Mouse (Mus musculus) thymus, postnatal 0 days (tissue): ENCODE results near the gene Wdr59. TPM values are rescaled to one million over a fixed set of nuclear protein-coding genes. Genes with fewer than 3 reads are reported as not detected.
A peak's percentile ranks its signal among the peaks of the same experiment; 100 is the strongest.
"Not testable (repeated sequence)": the region's sequence is repeated elsewhere in the genome, so short reads cannot be mapped to it uniquely, and the experiment has no call there.

Experiments
- DNase-seq: peaks from one replicate; pipeline ENCODE4 v3.0.0-alpha.2; 2015; ENCODE audit warnings: low spot score
- polyA plus RNA-seq: library from polyadenylated mRNA; unstranded; fragments of >200 nt; fragmentation: Nextera tagmentation; extraction: Ambion mirVana; gene quantifications from 2 replicates; pipeline ENCODE4 v1.2.1, GENCODE M21; 2015

Gene Wdr59
- polyA plus RNA-seq, 1 experiment from 2014 or later: 3.9 TPM

DNA sequence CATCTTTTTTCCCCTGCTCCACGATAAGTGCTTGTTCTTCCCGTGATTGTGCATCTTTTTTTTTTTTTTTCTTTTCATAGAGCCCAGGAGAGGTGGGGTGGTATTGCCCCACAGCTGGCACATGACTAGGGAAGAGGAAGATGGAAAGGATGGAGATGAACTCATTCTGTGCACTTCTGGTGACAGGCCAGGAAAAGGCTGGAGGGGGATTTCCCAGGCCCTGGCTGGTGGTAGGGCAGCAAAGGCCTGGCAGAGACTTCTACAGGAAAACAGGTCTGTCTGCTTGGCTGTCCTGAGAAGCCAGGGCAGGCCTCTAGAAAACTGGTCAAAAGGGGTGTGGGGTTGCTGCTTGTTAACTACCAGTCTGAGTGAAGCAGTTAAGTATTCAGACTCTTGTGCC lies 16.3 kb upstream of the Wdr59 start:
- no peak for DNase-seq

- DNase-seq: no peak
Observed at GRCm38 (mm10) chr8:111537765-111538158, 15.9 kb upstream of the Wdr59 start.

GRCm38 (mm10) chr8:111536978-111537764 lies 15.3 kb upstream of the Wdr59 start:
- DNase-seq: peak; percentile 75

- peak; percentile 82 for DNase-seq
Observed at GRCm38 (mm10) chr8:111536031-111536977, 14.4 kb upstream of the Wdr59 start, which contains the start of gene Znrf1. Gene Znrf1, plus strand, starts transcription at chr8:111536097.

DNA sequence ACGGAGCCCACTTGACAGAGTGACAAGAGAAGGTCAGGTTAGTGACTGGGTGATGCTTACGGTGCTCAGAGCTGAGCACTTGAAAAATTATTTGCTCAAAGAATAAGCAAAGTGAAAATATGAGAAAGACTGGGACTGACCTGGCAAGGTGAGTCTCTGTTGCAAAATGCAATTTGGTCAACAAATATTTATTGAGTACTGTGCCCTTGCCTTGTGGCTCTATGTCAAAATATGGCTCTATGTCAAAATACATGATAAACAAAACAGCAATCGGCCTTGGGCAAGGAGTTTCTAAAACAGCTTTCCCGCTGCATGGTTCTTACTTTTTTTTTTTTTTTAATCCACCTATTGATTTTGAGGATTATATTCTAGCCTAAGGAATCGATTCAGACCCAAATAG lies 13.6 kb upstream of the Wdr59 start:
- DNase-seq: no peak

GRCm38 (mm10) chr8:111533503-111533902 lies 11.6 kb upstream of the Wdr59 start:
- DNase-seq: no peak

DNA sequence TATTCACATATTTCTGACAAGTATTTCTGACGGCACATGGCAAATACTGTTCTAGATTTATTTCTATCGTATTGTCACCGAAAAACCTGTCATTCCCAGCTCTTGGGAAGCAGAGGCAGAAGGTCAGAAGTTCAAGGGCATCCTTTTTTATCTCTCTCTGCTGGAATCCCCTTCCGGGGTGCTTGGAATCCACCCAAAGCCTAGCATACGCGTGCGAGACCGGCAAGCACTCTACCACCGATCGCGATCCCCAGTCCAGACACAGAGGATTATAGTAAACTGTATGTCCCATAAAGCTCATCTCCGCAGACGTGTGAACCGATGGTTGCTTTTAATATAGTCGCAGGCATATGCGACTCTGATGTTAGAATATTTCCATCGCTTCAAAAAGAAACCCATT lies 9.7 kb upstream of the Wdr59 start:
- no peak for DNase-seq

DNA sequence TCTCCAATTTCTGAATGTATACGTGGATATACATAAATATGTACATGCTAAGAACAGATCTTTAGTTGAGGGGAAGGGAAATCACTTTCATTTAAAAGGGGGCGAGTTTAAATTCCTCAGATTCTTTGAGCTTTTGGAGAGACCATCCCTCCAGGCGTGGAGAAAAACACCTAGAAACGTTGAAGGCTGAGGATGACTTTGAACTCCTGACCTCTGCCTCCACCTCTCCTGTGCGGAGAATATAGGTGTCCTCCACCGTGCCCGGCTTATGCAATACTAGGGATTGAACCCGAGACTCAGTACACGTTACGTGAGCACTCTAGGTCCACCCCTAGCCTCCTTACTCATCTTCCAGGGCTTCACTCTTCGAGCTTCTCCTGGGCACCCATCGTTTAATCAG lies 9.3 kb upstream of the Wdr59 start:
- no peak for DNase-seq

GRCm38 (mm10) chr8:111528071-111528470 lies 6.2 kb upstream of the Wdr59 start:
- no peak for DNase-seq

DNA sequence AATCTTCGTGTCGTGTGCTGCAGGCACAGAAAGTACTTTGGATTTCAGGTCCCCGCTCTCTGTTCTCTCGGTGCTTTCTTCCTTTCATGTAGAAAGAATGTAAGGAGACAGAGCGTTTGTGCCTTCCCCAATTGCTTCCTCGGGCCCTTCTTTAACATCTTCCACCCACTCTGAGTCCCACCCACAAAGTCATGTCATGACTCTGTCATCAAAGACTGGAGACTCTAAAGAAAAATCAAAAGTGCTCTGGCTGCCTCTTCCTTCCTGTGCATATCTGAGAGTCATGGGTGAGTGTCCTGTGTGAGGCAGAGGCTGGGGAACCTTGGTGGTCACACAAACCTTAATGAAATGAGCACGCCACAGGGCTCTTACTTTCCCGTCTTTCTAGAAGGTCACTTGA lies 5.3 kb upstream of the Wdr59 start:
- DNase-seq: peak; percentile 80

DNA sequence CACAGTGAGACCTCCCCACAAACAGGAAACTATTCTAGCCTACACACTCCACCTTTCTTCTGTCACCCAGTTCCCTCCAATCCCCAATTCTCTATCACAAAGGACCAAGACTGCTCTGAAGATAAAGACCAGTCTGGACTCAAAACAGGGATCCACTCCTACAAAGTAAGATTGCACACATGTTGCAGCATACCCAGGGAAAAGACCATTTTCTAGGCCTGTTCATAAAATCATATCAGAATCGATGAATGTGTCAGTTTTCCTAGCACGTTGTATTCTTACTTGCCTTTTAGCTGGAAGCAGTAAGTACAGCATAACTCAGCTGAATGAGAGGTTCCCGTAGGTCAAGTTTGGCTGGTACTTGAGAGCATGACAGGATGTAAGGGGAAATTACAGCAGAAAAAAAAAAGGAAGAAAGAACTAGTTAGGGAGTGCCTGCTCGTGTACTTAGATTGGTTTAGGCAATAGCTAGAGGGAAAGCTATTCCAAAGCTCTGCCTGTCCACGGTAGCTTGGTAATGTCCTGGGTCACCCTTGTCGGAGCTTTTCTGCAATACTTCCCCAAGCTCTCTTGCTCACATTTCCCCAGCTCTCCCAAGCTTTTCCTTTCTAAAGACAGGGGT lies 4.6 kb upstream of the Wdr59 start:
- DNase-seq: no peak

GRCm38 (mm10) chr8:111517466-111517865 lies 4.4 kb downstream of the Wdr59 start:
- DNase-seq: no peak

DNA sequence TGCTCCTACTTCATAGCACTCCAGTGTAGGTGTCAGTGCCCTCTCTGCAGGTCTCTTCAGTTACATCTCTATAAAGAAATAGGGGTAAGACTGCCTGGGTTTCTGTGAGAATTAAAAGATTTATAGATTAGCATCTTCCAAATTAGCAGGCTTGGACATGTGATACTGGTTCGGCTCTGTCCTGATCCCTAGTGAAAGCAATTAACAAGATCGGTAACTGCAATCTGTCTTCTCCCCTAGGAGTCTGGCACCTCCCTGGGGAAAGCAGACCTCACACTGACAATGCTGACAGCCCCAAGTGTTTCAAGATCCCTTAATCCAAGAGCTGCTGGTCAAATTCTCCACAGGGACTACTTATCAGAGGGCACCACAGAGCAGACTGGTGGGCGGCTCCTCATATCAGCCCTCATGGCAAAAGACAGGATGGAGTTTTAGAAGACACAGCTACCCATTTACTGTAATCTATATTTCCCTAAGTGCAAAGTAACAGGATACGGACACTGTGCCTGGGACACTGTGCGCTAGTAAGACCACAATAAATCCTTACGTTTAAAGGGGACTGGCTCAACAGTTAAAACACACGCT lies 5.3 kb downstream of the Wdr59 start:
- DNase-seq: no peak

DNA sequence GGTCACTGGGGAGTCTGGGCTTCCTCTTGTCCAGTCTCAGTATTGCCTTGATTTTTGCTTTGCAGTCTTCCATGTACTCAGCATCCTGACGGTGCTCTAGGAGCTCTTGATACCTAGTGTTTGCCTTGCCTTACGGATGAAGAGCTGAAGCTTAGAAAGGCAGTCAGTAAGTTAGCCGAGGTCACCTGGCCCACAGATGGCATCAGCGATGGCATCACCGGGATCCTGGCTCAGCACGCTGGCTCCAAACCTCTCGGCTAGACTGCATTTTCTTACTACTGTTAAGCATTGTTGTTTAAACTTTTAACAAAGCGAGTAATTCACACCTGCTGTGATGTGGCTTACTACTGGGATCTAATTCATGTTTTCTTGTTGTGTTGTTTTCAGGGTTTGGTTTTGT lies 8.4 kb downstream of the Wdr59 start:
- DNase-seq: no peak

- DNase-seq: no peak
Observed at GRCm38 (mm10) chr8:111512941-111513340, 9.0 kb downstream of the Wdr59 start.

GRCm38 (mm10) chr8:111510401-111510800 lies 11.5 kb downstream of the Wdr59 start:
- DNase-seq: no peak

- DNase-seq: no peak
Observed at GRCm38 (mm10) chr8:111509278-111509677, 12.6 kb downstream of the Wdr59 start.

DNA sequence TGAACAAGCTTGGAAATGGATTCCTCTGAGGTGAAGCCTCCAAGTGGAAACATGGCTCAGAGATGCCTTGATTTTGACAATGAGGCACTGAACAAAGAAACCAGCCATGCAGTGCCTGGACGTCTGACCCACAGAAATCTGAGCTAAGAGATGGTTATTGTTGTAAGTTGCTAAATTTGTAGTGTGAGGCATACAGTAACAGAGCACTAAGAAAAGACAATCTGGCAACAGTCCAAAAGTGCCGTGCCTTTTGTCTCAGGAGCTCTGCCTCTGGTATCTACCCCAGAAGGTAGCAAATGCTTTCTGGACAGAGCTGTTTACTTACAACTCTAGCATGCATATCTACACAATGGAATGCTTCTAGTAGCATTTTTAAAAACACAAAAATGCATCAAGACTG lies 13.3 kb downstream of the Wdr59 start:
- DNase-seq: no peak

DNA sequence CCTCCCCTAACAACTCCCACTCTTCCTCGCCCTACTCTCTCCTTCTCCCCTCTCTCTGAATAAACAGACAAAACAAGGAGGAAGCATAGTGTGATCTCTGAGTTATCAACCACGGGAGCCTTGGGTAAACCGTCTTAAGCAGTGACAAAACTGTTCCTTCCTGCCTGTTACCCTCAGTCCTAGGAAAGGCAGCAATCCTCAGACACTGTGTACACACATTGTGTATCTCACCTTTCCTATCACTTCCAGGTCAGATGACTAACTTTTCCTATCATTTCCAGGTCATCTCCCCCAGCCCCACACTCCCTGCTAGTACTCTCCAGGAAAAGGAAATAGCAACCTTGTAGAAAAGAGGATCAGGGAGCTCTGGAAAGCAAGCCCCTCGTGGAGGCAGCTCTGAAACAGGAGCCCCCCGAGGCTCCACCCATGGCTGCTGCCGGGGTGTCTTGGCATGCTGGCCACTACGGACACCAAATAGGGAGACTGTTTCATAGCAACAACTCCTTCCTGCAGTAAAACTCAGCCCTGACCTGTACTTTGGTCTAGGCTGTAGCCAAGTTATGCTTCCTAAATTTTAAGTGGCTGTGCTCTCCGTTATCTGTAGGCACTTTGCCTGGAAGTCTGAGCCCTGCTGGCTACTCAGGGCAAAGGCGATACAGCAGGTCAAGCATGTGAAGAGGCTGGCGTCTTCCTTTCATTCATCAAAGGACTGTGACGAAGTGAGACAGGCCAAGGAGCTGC lies 20.0 kb downstream of the Wdr59 start:
- DNase-seq: no peak

GRCm38 (mm10) chr8:111498249-111498648 lies 23.6 kb downstream of the Wdr59 start:
- not testable (repeated sequence) for DNase-seq

DNA sequence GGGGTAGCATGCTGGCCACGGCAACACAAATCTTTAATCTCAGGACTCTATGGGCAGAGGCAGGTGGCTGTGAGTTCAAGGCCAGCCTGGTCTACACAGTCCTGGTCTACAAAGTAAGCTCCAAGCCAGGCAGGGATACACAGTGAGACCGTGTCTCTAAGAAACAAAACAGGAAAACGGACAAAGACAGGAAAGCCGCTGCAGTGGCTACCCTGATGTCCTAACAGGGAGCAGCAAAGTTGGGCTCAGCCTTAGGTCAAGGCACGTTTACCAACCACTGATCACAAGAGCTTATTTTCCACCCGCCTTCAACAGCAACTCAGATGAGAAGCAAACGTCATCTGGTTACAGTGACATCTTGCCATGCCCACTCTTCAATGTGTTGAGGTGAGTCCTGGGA lies 25.6 kb downstream of the Wdr59 start:
- DNase-seq: no peak
